23 mouse cellular contexts compared by ENCODE assay signal in the genomic region with DNA sequence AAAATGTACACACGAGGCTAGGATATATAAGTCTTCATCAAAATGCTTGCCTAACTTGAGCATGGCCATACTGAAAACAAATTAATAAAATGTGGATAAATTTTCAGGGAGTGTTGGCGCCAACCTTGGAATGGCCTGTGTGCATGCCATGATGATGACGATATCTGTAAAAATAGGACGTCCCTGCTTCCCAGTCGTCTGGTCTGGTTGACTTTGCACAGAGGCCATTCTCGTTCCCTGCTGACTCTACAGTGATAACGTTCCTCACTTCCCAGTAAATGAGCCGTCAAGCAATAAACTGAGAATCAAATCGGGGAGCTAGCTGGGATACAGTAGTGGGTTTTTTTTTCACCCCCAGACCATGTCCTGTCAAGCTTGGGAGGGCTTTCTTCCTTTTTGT.
A peak's percentile ranks its signal among the peaks of the same experiment; 100 is the strongest.
DNase-seq lines count a peak whose midpoint lies in the region; ATAC-seq and TF ChIP-seq lines count a peak whose summit lies in the region.
"Had no signal": no experiment of that assay in that cellular context is flagged by ENCODE, and none has a peak within 500 bp of the region (broad histone marks: within the 10 kb centered on the region; RNA-seq: fewer than 3 reads in every experiment).

No protein-coding gene starts in this region.

- no peak for TF ChIP-seq CTCF in heart, adult 2 months (IDR thresholded peaks at IDR 0.05)
- no peak for TF ChIP-seq CTCF in left cerebral cortex, adult 2 months (IDR thresholded peaks at IDR 0.05)

- H3K79me2 ChIP-seq in heart, adult 2 months (replicated peaks; ENCODE audit: control insufficient read depth, insufficient read depth, low read length) = peaks cover 2% of the 10 kb centered on the region

- peak; percentile 73; the same call in 1 of the 2 replicates for TF ChIP-seq EP300 in heart, adult 2 months (IDR thresholded peaks at IDR 0.05; ENCODE audit: insufficient read depth, low read depth, low read length)

- ATAC-seq in heart, embryonic 14.5 days (ENCODE audit: insufficient number of reproducible peaks, insufficient read depth, low FRiP score, low read depth) = peak; percentile 80
- peak; percentile 72 for ATAC-seq in intestine, embryonic 15.5 days
- ATAC-seq in forebrain, embryonic 14.5 days = no peak
- ATAC-seq: forebrain, postnatal 0 days; liver, postnatal 0 days had no signal

- TF ChIP-seq POLR2A in heart, adult 2 months (IDR thresholded peaks at IDR 0.05; ENCODE audit: insufficient read depth, low read depth, low read length) = no peak

- H3K9ac ChIP-seq in heart, adult 2 months (ENCODE audit: low read depth, low read length) = no peak overlapping the region; the same call in 1 of the 2 replicates
- peak overlapping the region; percentile 25; the same call in 1 of the 2 replicates for H3K9ac ChIP-seq in heart, embryonic 14.5 days (ENCODE audit: low read length)
- no peak overlapping the region for H3K9ac ChIP-seq in intestine, embryonic 15.5 days
- H3K9ac ChIP-seq in forebrain, embryonic 14.5 days (ENCODE audit: low read length) = no peak overlapping the region
- H3K9ac ChIP-seq: embryonic facial prominence, embryonic 13.5 days; forebrain, postnatal 0 days; liver, postnatal 0 days; neural tube, embryonic 12.5 days had no signal

- H3K4me3 ChIP-seq in heart, adult 2 months = no peak overlapping the region
- no peak overlapping the region for H3K4me3 ChIP-seq in heart, embryonic 14.5 days (ENCODE audit: control insufficient read depth in 1 of 2, insufficient read depth in 1 of 2, low read depth in 1 of 2, low read length in 2 of 2)
- H3K4me3 ChIP-seq in intestine, embryonic 15.5 days (replicated peaks) = no peak overlapping the region
- no peak overlapping the region for H3K4me3 ChIP-seq in left cerebral cortex, adult 2 months
- no peak overlapping the region for H3K4me3 ChIP-seq in forebrain, embryonic 14.5 days (ENCODE audit: low read depth, low read length)
- H3K4me3 ChIP-seq: embryonic facial prominence, embryonic 13.5 days; hindbrain, embryonic 10.5 days; limb, embryonic 10.5 days; midbrain, embryonic 10.5 days; neural tube, embryonic 12.5 days had no signal

- 24% methylated on average over 9 of the region's 9 CpGs for WGBS in heart, adult 2 months
- WGBS in heart, embryonic 14.5 days = 11% methylated on average over 9 of the region's 9 CpGs
- WGBS in intestine, embryonic 15.5 days = 48% methylated on average over 9 of the region's 9 CpGs
- WGBS in forebrain, embryonic 14.5 days = 89% methylated on average over 9 of the region's 9 CpGs

- peak; percentile 20 for DNase-seq in adrenal gland, adult 2 months
- no peak for DNase-seq in adrenal gland, adult 18-20 months (ENCODE audit: low spot score in 2 of 2)
- peak in 1 of 2 experiments; percentile 64 for DNase-seq in heart, adult 2 months
- no peak for DNase-seq in left cerebral cortex, adult 2 months (ENCODE audit: extremely low spot score in 1 of 2, low spot score in 2 of 2)
- no peak for DNase-seq in ovary, postnatal 14 days (ENCODE audit: low spot score)
- no peak for DNase-seq in forebrain, embryonic 14.5 days (ENCODE audit: low spot score)
- DNase-seq: adrenal gland, postnatal 14 days; cerebellum, adult 11 months; cerebellum, postnatal 14 days; forebrain, postnatal 0 days; kidney, adult 9 months; kidney, postnatal 25 days; liver, postnatal 0 days; right cerebral cortex, adult 18-20 months; thymus, postnatal 14 days had no signal

- peaks cover 32% of the 10 kb centered on the region for H3K36me3 ChIP-seq in heart, adult 2 months (ENCODE audit: control insufficient read depth, insufficient read depth, low read length)
- no peaks in the 10 kb centered on the region for H3K36me3 ChIP-seq in heart, embryonic 14.5 days (ENCODE audit: control insufficient read depth, insufficient read depth, low read length)
- no peaks in the 10 kb centered on the region for H3K36me3 ChIP-seq in intestine, embryonic 15.5 days
- H3K36me3 ChIP-seq in forebrain, embryonic 14.5 days (ENCODE audit: control insufficient read depth, insufficient read depth, low read length) = no peaks in the 10 kb centered on the region
- H3K36me3 ChIP-seq: embryonic facial prominence, embryonic 13.5 days; hindbrain, embryonic 10.5 days; limb, embryonic 10.5 days; midbrain, embryonic 10.5 days; neural tube, embryonic 12.5 days had no signal

- H3K9me3 ChIP-seq in heart, embryonic 14.5 days (ENCODE audit: control insufficient read depth, low read length) = no peaks in the 10 kb centered on the region
- no peaks in the 10 kb centered on the region for H3K9me3 ChIP-seq in intestine, embryonic 15.5 days
- no peaks in the 10 kb centered on the region for H3K9me3 ChIP-seq in forebrain, embryonic 14.5 days (replicated peaks; ENCODE audit: control insufficient read depth, low read length)
- H3K9me3 ChIP-seq: embryonic facial prominence, embryonic 13.5 days; hindbrain, embryonic 10.5 days; limb, embryonic 10.5 days; midbrain, embryonic 10.5 days; neural tube, embryonic 12.5 days had no signal

- intact Hi-C loops in heart, adult 2 months (cut with DNase I) = no loop called here
- intact Hi-C loops in left cerebral cortex, adult 2 months (cut with DNase I) = no loop called here

- H3K27ac ChIP-seq in heart, adult 2 months = peak overlapping the region; percentile 70
- peak overlapping the region; percentile 91 to 97 for H3K27ac ChIP-seq in heart, embryonic 14.5 days (replicated peaks in 1 of 2; ENCODE audit: control insufficient read depth in 1 of 2, insufficient read depth in 1 of 2, low read depth in 2 of 2, low read length in 2 of 2)
- no peak overlapping the region for H3K27ac ChIP-seq in intestine, embryonic 15.5 days
- H3K27ac ChIP-seq in left cerebral cortex, adult 2 months = no peak overlapping the region
- no peak overlapping the region for H3K27ac ChIP-seq in forebrain, embryonic 14.5 days (ENCODE audit: low read depth, low read length)
- H3K27ac ChIP-seq: embryonic facial prominence, embryonic 13.5 days; hindbrain, embryonic 10.5 days; limb, embryonic 10.5 days; macrophage; midbrain, embryonic 10.5 days; neural tube, embryonic 12.5 days had no signal

- no peaks in the 10 kb centered on the region for H3K27me3 ChIP-seq in heart, adult 2 months (ENCODE audit: control insufficient read depth, insufficient read depth, low read length)
- H3K27me3 ChIP-seq in heart, embryonic 14.5 days (ENCODE audit: control insufficient read depth, insufficient read depth, low read length) = no peaks in the 10 kb centered on the region
- no peaks in the 10 kb centered on the region for H3K27me3 ChIP-seq in intestine, embryonic 15.5 days (replicated peaks)
- no peaks in the 10 kb centered on the region for H3K27me3 ChIP-seq in forebrain, embryonic 14.5 days (replicated peaks; ENCODE audit: control insufficient read depth, insufficient read depth, low read length)
- H3K27me3 ChIP-seq: embryonic facial prominence, embryonic 13.5 days; neural tube, embryonic 12.5 days had no signal

- peaks cover 22% of the 10 kb centered on the region for H3K4me1 ChIP-seq in heart, adult 2 months (ENCODE audit: control insufficient read depth, insufficient read depth, low read length)
- H3K4me1 ChIP-seq in heart, embryonic 14.5 days (ENCODE audit: control insufficient read depth in 2 of 2, insufficient read depth in 2 of 2, low read length in 2 of 2) = peaks cover 32 to 74% of the 10 kb centered on the region in 2 experiments
- H3K4me1 ChIP-seq in intestine, embryonic 15.5 days (replicated peaks) = peaks cover 9% of the 10 kb centered on the region; the same call in 1 of the 2 replicates
- H3K4me1 ChIP-seq in forebrain, embryonic 14.5 days (ENCODE audit: control insufficient read depth, insufficient read depth, low read length) = no peaks in the 10 kb centered on the region
- H3K4me1 ChIP-seq: embryonic facial prominence, embryonic 13.5 days; neural tube, embryonic 12.5 days had no signal

- peak overlapping the region; percentile 37 for H3K4me2 ChIP-seq in heart, embryonic 14.5 days (ENCODE audit: low read length)
- no peak overlapping the region for H3K4me2 ChIP-seq in intestine, embryonic 15.5 days (replicated peaks)
- H3K4me2 ChIP-seq in forebrain, embryonic 14.5 days (ENCODE audit: low read length) = no peak overlapping the region
- H3K4me2 ChIP-seq: embryonic facial prominence, embryonic 13.5 days; neural tube, embryonic 12.5 days had no signal

Comparison
In these comparisons a context has a peak if more than half of its experiments do, and no peak if none do; other contexts are left out.
1. H3K27ac ChIP-seq: peak in heart, adult 2 months (single experiment) and heart, embryonic 14.5 days (2 of 2); none in intestine, embryonic 15.5 days (single experiment), left cerebral cortex, adult 2 months (single experiment) and forebrain, embryonic 14.5 days (single experiment).